Mouse (Mus musculus) gastrocnemius, postnatal 14 days (tissue): ENCODE measurements around the gene Soga3. TPM values are rescaled to one million over a fixed set of nuclear protein-coding genes. Genes with fewer than 3 reads are reported as not detected.
A peak's percentile ranks its signal among the peaks of the same experiment; 100 is the strongest.

Source experiments
- DNase-seq: peaks from one replicate; pipeline ENCODE4 v3.0.0; 2021; ENCODE audit warnings: mixed read lengths
- intact Hi-C: fragments of 180-260 bp; cut with DNase I; formaldehyde crosslinking; loops from one replicate; pipeline ENCODE4 v1.15.1; 2025; ENCODE audit warnings: low total_unique reads
- long read RNA-seq, 2 experiments: library from polyadenylated mRNA; stranded (forward); transcript quantifications; one replicate each; pipeline ENCODE4 v2.0.0; 2021
- total RNA-seq, 2 experiments: library from RNA; stranded (reverse); gene quantifications; 2 replicates each; pipeline ENCODE4 v1.2.3; 2021

Gene Soga3
- total RNA-seq, result not detected
- long read RNA-seq, experiment 1, result 0 reads
- long read RNA-seq, experiment 2, result 0 reads

DNA sequence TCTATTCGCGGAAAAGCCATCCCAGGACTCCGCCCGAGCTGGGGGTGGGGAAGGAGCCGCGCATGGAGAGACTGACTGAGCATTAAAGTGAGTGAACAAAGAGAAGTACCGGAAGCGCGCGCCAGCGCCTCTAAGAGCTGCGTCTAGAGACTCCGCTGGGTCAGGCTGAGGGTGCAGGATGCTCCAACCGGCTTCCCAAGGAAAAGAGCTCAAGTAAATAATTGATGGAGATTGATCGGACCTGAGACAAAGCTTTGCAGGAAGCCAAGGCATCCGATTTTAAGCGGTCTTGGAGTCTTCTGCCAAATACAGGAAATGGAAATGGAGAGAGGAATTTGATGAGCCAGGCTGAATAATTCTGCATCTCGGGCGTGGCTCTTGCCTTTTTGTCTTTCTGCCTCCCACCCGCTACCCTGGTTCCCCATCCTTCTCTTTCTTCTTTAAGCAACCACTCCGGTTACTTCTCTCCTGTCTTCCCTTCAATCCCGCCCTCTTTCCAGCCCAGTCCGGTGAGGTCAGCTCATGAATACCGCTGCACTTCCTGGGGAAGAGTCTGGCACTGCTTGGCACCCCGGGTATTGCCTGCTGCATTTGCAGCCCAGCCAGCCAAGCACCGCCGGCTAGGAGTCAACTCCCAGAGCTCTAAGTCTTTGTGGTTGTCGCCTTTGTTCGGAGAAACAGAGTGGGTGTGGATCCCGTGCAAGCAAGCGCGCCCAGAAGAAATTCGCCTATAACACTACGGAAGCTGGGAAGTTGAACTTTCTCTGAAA is at the start of gene Soga3:
Gene Soga3 (plus strand): TSS at position 274 of the 770 bp plus-strand sequence.
- intact Hi-C loops, result no loop called here
- no peak for DNase-seq

- DNase-seq, result no peak
- intact Hi-C loops, result loop anchor here (5.0 kb wide), 1 partner anchor 100 kb away; no protein-coding TSS in a partner anchor
These were observed 36.7 kb upstream of the Soga3 start for GRCm38 (mm10) chr10:29106962-29107361.

DNA sequence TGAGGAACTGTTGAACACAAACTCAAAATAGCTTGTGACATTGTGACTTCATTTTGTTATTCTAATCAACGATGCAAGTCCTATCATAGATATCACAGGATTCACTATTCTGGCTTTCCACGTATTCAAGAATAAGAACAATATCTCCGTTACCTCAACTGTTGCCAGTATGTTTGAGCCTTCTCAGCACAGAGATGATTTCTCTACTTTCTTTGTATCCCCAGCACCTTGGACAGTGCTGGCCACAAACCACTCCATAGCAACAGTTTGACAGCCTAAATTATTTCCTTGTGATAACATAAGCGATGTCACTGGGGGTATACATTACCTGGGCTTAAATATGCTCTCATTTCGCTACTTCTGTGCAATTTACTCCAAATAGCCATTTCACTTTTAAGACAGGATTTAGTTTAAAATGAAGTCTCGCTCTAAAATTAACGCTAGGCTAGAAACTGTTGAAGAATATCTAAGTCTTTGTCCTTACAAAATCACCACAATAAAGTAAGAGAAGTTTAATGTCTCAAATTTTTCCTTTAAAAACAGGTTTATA is 1.0 kb upstream of the Soga3 start:
- no peak for DNase-seq
- intact Hi-C loops, result no loop called here

DNA sequence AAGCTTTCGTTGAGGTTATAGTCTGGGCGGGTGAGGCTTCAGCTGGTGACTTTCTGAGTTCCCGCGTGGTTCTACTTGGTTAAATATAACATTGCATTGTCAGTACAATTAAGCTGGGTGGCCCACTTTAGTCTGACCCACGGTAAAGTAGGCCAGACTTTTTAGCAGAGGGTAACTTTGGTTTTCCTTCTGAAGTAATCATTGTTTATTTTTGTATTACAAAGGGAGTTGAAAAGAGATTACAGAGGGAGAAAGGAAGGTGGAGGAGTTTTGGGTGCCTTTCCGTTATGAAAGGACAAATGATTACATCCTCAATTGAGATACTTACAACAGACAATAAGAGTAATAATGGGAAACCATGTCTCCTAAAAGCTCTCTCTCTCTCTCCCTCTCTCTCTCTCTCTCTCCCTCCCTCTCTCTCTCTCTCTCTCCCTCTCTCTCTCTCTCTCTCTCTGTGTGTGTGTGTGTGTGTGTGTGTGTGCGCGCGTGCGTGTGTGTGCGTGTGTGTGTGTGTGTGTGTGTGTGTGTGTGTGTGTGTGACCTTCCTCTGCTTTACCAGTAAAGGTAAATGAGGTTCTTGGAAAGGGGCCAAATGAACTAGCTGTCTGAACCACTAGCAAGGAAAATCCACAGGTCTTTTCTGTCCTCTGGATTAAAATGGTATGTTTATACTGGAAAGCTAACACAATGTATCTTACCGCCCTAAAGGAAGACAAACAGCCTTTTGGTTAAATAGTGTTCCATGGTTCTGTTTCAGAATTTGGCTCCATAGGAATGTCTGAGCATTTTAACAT is 1.2 kb downstream of the Soga3 start:
- DNase-seq, result no peak
- intact Hi-C loops, result no loop called here

DNA sequence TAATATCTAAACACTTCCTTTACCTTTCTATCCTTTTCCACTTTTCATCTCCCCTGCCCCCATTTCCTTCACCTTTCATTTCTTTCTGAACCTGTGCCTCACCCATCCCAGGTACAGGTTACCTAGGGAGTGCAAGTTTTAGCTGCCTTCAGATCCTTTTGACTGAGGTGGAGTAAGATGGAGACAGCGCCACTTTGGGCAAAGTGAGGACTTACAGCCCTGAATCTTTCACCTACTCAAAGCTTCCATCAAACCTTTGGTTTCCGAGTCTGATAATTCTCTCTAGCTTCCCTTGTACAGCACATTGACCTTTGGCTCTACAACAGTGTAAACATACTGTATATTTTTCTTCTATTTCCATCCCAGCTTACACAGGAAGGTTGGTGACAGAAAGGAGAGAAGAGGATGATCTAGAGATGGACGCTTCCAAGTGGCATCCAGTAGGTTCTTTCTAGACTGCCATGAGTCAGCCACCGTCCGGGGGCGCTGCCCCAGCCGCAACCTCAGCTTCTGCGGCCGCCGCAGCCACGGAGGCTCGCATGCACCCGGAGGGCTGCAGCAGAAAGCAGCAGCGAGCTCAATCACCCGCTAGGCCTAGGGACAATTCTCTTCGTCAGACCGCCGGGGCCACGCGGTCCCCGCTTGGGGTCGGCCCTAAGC is 2.7 kb downstream of the Soga3 start:
- no peak for DNase-seq
- intact Hi-C loops, result no loop called here

DNA sequence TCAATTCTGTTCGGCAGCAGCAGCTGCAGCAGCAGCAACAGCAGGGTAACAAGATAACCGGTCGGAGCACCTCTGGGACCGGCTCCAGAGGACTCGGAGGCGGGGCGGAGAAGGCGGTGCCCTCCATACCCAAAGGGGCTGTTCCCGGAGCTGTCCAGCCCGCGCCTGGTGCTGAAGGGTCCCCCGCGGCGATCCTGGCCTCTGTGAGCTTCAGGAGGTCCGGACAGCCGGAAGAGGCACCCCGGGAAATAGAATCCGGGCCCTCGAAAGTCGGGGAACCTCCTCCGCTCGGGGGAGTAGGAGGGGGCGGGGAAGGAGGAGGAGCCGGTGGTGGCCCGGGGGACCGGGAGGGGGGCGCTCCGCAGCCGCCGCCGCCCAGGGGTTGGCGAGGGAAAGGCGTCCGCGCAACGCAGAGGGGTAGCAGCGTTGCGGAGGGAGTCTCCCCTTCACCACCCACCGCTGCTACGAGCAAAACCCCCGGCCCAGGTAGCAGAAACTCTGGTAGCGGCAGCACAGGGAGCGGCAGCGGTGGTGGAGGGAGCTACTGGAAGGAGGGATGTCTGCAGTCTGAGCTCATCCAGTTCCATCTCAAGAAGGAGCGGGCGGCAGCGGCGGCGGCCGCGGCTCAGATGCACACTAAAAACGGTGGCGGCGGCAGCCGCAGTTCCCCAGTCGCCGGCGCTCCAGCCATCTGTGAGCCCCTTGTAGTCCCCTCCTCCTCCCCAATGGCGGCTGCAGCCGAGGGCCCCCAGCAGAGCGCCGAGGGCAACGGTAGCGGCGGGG is 3.4 kb downstream of the Soga3 start:
- peak; percentile 77 for DNase-seq
- intact Hi-C loops, result no loop called here

DNA sequence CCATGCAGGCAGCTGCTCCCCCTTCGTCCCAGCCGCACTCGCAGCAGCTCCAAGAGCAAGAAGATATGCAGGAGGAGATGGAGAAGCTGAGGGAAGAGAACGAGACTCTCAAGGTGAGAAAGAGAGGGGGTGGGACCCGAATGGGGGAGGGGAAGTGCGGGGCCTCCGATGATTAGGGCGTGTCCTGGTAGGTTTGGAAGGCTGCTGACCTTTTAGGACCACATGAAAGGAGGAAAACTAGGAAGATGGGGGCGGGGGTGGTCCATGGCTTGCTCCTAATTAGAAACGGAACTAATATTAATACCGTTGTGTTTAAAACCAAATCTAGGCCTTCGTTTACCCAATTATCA is 4.0 kb downstream of the Soga3 start:
- DNase-seq, result no peak
- intact Hi-C loops, result no loop called here

DNA sequence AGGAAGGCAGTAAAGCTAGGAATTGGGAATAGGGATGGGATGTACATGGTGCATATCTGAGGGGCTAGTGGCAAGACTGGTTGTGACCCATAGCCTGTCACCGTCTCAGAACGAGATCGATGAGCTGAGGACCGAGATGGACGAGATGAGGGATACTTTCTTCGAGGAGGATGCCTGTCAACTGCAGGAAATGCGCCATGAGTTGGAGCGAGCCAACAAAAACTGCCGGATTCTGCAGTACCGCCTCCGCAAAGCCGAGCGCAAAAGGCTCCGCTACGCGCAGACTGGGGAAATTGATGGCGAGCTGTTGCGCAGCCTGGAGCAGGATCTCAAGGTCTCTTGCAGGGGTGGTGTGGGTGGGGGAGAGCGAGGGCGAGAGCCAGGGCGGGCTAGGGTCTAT is 4.4 kb downstream of the Soga3 start:
- DNase-seq, result no peak
- intact Hi-C loops, result no loop called here

GRCm38 (mm10) chr10:29155304-29155703 is 11.7 kb downstream of the Soga3 start:
- intact Hi-C loops, result no loop called here
- DNase-seq, result no peak

DNA sequence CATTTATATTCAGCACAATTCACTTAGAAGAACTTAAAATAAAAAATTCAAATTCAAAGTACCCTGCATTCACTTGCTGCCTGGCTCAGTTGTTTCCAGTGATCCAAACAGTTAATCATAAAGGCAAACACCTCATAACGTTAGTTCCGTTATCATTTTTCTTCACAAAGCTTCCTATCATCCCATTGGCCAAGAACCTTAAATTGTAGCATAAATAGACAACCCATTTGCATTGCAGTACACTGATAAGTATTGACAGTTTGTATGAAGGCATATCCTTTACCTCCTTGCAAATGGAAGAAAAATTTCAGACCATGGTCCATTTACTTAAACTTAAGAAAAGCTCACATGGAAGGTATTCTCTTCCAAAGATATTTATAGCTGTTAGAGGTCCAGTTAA is 18.0 kb downstream of the Soga3 start:
- intact Hi-C loops, result no loop called here
- DNase-seq, result no peak

GRCm38 (mm10) chr10:29173778-29174177 is 30.1 kb downstream of the Soga3 start:
- no peak for DNase-seq
- intact Hi-C loops, result no loop called here

- no peak for DNase-seq
- intact Hi-C loops, result no loop called here
These were observed 32.0 kb downstream of the Soga3 start for GRCm38 (mm10) chr10:29175656-29176055.

- intact Hi-C loops, result no loop called here
- DNase-seq, result no peak
These were observed 33.2 kb downstream of the Soga3 start for GRCm38 (mm10) chr10:29176881-29177280.

GRCm38 (mm10) chr10:29178003-29178402 is 34.4 kb downstream of the Soga3 start:
- no peak for DNase-seq
- intact Hi-C loops, result no loop called here

GRCm38 (mm10) chr10:29180210-29180609 is 36.6 kb downstream of the Soga3 start:
- no peak for DNase-seq
- intact Hi-C loops, result no loop called here

DNA sequence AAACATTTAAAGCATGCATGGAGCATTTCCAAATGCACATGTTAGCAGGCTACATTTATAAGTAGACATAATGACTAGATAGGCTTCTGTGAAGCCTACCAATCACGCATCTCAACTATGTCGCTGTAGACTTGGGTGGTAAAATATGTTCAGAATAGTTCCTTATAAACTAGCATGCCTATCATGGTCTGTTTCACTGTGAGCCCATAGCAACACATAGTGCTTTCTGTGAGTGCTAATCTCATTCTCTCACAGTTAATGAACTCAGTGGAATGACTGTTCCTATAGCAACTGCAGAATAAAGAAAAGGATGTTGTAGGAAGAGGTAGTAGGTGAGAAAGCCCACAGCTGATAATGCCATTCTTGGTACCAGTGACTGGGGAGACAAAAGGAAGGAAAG is 37.4 kb downstream of the Soga3 start:
- intact Hi-C loops, result no loop called here
- DNase-seq, result no peak

- no peak for DNase-seq
- intact Hi-C loops, result no loop called here
These were observed 50.1 kb downstream of the Soga3 start for GRCm38 (mm10) chr10:29193769-29194168.

GRCm38 (mm10) chr10:29196811-29197210 is 53.2 kb downstream of the Soga3 start:
- intact Hi-C loops, result no loop called here
- DNase-seq, result no peak

GRCm38 (mm10) chr10:29198642-29199041 is 55.0 kb downstream of the Soga3 start, which contains the start of gene Gm49353:
Gm49353 (plus strand) TSS chr10:29198954.
- intact Hi-C loops, result no loop called here
- no peak for DNase-seq
